Mouse (Mus musculus) right cerebral cortex, adult 18-20 months (tissue): ENCODE data around the gene Car9.
A peak's percentile ranks its signal among the peaks of the same experiment; 100 is the strongest.
"Not testable (repeated sequence)": the region's sequence is repeated elsewhere in the genome, so short reads cannot be mapped to it uniquely, and the experiment has no call there.

Source experiments
- DNase-seq: peaks from one replicate; pipeline ENCODE4 v3.0.0; 2022; ENCODE audit warnings: mixed read lengths

Car9 gene

DNA sequence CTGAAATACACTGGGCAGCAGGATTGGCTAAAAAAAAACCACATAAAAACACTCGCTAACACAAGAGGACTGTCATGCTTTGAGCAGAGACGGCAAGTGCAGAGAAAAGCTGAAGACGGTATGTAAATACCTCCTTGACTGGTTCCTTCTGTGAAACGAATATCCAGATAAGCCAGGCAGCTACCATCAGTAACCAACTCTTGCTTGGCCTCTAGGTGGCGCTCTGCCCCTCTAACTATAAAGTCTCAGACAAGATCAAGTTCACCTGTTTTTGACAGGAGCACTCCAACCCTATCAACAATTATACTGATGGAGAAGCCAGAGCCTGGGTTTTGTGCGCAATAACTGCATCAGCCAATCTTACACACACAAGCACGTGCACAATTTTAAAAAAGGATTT, 23.8 kb downstream of the Car9 start:
- peak; percentile 77 for DNase-seq

DNA sequence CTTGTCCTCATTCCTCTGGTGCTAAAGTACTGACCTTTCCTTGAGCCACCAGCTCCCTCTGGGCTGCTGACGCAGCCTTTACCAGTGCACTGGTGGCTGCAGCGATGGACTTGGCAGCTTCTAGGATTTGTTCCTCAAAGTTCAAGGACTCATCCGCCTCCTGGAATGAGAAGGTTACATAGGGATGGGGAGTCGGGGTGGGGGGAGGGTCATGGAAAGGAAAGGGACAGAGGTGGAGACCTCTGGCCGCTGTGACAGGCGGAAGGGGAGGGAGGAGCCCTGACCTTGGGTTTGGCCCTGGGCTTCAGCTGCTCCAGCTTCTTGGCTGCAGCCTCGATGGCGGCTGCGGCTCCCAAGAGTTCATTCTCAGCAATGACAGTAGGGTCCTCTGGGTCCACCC, 26.5 kb downstream of the Car9 start:
- no peak for DNase-seq

DNA sequence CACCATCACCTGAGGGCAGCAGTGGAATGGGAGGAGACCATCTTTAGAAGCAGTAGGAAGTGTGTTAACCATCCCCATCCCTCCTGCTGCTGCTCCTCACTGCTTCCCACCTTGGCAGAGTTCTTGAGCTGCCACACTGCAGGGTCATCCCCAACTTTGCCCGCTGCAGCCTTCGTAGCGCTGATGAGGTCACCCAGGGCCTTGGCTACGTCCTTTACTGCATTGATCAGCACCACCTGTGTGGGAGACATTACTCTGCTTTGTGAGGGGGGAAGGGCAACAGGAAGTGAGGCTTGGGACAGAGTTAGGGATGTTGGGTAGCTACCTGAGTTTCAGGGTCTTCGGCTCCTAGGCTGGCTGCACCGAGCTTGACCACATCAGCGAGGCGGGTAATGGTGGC, 28.9 kb downstream of the Car9 start:
- no peak for DNase-seq

DNA sequence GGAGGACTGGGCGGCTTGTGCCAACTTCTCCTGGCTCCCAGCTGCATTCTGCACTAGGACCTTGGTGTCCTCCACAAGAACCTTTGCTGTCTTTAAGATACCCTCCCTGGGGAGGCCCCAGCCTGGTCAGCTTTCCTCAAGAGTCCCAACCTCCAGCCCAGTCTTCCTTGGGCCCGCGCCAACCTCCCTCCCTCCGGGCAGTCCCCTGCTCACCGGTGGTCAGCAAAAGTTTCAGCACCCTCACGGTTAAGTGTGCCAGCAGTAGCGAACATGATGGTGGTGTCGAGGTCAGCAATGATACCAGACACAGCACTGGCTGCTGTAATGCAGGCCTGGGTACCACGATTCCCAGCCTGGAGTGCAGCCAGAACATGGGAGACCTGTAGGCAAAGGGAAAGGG, 29.3 kb downstream of the Car9 start:
- DNase-seq: no peak

GRCm38 (mm10) chr4:43542044-43542443, 35.3 kb downstream of the Car9 start:
- DNase-seq: no peak

GRCm38 (mm10) chr4:43546375-43547047, 39.7 kb downstream of the Car9 start:
- no peak for DNase-seq

DNA sequence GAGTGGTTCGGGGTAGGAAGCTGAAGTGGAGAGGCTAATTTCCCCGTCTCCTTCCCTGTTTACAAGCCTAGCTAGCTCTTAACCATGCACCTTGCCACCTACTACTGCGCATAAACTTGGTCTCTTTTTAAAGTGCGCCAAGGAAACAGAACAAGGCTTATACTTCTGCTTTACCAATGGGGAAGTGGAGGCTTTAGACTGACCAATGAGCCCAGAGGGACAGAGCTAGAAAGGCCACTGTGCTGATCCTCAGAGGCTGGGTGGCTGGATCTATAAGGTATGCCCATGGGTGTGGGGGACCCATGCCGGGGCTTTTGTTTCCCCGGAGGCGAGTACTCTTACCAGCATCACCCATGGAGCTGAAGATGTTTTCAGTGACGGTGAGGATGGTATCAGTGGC, 40.4 kb downstream of the Car9 start:
- DNase-seq: no peak

GRCm38 (mm10) chr4:43549055-43549454, 42.3 kb downstream of the Car9 start:
- no peak for DNase-seq

DNA sequence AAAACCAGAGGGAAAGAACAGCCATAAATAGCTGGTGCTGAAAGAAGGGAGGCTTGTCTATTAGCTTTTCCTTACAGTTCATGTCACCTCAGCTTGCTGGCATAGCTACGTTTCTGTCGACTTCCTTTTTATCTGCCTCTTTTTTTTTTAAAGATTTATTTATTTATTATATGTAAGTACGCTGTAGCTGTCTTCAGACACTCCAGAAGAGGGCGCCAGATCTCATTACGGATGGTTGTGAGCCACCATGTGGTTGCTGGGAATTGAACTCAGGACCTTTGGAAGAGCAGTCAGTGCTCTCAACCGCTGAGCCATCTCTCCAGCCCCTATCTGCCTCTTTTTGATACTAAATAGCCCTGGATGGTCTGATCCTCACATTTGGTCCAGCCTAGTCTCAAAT, 45.1 kb downstream of the Car9 start:
- DNase-seq: not testable (repeated sequence)

- peak; percentile 86 for DNase-seq
These were observed 45.7 kb downstream of the Car9 start for GRCm38 (mm10) chr4:43552437-43552836.

- DNase-seq: no peak
These were observed 47.1 kb downstream of the Car9 start for GRCm38 (mm10) chr4:43553891-43554290.

DNA sequence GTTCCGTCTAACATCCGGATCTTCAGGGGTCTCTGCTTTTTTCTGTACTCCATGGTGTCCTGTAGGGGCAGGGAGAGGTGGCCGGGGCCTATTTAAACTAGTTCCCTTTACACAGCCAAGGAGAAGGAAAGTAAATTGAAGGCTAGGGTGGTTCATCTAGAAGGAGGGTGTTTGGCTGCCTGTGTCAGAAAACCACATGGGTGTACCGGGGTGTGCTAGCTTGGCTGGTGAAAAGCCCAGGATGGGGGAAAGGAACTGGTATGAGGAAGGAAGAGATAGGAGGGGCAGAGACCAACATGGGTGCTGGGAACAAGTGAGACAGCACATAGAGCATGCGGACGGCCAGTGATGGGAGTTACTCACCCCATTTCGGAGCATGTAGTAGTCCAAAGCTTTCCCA, 49.2 kb downstream of the Car9 start:
- no peak for DNase-seq

- no peak for DNase-seq
These were observed 51.4 kb downstream of the Car9 start for GRCm38 (mm10) chr4:43558028-43558630.

GRCm38 (mm10) chr4:43558631-43559356, 52.0 kb downstream of the Car9 start:
- DNase-seq: no peak

DNA sequence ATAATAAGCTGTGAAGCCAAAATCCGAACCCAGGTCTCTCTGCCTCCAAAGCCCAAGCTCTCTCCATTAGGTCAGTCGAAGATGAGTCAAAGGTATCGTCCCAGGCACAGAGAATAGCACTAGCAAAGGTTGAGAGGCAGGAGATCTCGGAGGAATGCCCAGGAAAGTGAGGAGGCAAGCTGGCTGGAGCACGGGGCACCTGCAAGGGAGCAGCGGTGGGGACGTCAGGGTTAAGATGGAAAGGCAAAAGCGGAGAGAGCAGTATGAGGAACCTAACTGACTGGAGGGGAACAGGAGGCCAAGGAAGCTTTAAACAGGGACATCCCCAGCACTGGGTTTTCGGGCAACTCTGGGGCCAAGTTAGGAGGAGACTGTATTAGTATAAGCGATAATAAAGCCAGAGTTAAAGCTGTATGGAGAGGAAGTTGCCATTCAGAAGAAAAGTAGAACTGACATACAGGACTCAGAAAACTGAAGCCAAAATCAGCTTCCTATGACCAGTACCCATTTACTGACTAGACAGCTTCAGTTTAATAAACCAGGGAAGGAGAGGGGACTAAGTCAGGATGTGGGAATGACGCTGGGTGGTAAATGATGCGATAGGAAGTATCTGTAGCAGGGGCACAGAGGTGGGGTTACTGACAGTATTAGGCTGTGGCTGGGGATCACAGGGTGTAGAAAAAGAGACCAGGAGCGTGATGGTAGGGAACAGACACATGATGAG, 52.9 kb downstream of the Car9 start:
- no peak for DNase-seq

DNA sequence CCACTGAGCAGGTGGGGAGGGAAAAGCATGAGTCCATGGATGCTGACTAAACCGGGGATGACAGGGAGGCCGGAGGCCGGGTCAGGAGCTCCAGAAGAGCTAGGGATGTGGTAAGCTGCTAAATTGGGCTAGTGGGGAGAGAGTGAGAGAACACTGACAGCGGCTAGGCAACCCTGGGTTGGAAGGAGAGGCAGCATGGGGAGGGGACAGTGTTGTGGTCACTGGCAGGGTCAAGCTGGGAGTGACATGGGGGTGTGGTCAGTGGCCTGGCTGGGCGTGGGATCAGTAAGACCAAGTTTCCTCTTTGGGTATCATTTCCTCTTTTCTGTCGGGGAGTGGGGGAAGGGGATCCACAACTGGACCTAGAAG, 53.5 kb downstream of the Car9 start:
- no peak for DNase-seq

GRCm38 (mm10) chr4:43560976-43561375, 54.2 kb downstream of the Car9 start:
- DNase-seq: no peak

DNA sequence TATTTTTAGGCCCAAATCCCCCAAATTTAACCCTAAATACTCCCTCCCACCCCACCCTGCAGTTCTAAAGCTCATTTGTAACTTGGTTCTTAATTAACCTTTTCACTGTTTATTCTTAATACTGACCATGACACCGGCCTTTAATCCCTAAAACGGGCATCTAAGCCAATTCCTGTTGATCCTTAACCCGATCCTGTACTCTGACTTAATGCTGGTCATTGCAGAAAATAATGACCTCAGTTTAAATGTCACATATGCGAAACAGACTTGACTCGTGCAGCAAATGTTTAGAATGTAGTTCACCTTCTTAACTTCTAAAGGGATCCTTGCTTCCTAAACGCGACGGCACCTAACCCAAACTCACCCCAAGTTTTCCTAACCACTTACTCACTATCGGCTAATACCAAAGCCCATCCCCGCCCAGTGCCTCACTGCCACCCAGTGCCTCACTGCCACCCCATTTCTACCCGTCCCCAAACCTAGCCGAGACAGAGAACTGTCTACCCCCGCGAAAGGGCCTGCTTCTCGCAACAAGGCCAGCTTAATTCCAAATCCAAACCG, 54.8 kb downstream of the Car9 start:
- no peak for DNase-seq

DNA sequence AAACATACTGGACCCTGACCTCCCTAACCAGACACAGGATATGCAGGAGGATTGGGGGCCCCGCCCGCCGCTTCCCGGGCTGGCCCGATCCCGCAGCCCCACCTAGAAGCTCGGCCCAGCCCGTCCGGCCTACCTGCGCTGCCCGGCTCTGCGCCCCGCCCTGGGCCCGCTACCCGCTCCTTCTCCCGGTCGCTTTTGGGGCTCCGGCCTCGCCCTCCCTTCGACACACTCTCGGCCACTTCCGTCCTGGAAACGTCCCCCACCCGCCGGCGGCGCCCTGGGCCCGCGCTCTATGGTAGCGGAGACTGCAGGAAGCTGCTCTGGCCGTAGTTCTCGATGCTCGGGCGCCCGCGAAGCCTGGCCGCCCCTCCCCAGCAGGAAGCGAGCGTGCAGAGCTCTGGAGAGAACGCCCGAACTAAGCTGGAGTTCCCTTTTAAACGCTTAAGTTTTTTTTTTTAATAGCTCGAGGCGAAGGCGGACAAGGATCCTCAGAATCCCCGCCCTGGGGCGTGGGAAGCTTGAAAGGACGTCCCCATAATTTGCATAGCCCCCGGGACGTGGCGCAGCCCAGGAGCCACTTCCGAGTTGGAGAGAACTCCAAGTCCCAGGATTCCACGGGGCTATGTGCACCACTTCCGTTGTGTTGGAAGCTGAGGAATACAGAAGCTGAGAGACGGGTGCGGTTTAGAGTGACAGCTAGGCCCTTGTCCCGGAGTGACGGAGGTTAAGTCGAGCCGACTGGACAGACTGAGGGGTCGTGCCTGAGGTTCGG, 55.4 kb downstream of the Car9 start, which contains the start of the genes Creb3 and Tln1:
Gene Creb3, plus strand, starts transcription at position 336 of the 772 bp plus-strand sequence.
Gene Tln1, minus strand, starts transcription at position 695 of the 772 bp plus-strand sequence.
- peak; percentile 97 for DNase-seq

DNA sequence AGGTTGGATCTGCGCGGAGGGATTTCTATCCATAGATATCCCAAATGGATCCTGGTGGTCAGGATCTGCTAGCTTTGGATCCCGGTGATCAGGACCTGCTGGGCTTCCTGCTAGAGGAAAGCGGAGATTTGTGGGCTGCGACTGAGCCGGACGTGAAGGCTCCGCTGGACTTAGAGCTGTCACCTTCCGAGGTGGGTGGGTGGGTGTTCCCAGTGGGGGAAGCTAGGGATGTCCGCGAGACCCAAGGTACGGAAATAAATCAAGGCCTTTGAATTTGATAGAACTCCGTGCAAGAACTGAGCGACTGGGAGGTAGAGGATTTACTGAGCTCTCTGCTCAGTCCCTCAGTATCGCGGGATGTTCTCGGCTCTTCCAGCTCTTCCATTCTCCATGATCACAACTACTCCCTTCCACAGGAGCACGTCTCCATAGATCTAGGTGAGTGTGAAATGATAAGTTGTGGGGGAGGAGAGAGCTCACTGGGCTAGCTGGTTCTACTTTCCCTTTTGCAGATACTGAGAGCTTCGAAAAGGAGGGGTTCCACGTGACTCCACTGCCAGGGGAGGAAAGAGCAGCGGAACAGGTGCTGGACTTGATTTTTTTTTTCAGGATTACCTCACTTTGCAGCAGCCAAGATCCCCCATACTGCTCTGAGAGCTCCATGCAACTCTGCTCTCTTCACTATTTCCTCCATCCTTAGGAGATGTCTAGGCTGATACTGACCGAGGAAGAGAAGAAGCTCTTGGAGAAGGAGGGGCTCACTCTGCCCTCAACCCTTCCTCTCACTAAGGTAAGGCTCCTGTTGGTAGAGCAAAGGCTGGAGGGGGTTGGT, 56.2 kb downstream of the Car9 start:
- DNase-seq: no peak
